Mouse (Mus musculus) ovary, adult 18-20 months (tissue): ENCODE measurements around the gene Nes.

ENCODE experiments used
- DNase-seq: peaks from one replicate; pipeline ENCODE4 v3.0.0; 2022; ENCODE audit warnings: low spot score, mixed read lengths

Nes gene

DNA sequence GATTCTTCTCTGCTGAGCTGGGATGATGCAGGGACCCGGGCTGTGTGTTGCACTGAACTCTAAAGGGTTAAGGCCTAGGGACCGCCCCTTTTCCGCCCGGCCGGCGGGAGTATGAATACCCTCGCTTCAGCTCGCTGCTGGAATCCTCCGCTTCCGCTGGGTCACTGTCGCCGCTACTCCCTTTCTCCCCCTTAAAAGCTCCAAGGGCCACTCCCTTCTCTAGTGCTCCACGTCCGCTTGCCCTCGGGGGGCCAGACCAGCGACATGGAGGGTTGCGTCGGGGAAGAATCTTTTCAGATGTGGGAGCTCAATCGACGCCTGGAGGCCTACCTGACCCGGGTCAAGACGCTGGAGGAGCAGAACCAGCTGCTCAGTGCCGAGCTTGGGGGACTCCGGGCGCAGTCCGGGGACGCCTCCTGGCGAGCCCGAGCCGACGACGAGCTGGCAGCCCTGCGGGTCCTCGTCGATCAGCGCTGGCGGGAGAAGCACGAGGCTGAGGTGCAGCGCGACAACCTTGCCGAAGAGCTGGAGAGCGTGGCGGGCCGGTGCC lies at the start of gene Nes:
Nes (plus strand) TSS at position 140 of the 550 bp plus-strand sequence.
- no peak for DNase-seq

DNA sequence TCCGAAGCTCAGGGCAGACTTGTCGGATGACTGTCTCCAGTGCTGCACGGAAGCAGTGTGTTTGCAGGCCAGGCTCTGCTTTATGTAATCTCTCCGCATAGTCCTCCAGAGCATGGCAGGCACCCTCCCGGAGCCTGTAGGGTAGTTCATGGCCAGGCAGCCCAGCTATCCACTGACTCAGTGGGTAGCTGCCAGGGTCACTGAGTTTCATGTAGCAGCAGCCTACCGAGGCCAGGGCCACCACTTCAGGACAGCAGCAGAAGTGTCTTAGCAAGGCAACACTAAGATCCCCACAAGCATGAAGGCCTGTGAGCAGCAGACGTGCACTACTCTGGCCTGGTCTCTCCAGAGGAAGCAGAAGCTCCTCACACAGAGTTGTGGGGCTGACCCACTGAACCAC lies 45.9 kb upstream of the Nes start:
- no peak for DNase-seq

DNA sequence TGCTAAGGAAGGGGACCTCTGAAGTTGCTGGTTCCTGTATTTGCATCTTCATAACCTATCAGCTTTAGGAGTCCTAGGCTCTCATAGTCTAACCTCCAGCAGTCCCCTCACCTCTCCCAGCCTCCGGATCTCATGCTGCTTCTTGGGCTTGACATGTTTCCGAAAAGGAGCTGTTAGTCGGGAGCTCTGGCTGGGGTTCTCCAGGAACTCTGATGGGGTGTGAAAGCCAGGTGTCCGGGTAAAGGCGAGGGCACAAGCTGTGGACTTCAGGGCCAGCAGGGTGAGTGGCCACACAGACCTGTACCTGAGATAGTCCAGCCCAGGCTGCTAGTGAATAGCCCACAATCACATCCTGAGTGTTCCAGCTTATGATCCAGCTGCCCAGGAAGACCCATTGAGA lies 43.4 kb upstream of the Nes start:
- DNase-seq: no peak

DNA sequence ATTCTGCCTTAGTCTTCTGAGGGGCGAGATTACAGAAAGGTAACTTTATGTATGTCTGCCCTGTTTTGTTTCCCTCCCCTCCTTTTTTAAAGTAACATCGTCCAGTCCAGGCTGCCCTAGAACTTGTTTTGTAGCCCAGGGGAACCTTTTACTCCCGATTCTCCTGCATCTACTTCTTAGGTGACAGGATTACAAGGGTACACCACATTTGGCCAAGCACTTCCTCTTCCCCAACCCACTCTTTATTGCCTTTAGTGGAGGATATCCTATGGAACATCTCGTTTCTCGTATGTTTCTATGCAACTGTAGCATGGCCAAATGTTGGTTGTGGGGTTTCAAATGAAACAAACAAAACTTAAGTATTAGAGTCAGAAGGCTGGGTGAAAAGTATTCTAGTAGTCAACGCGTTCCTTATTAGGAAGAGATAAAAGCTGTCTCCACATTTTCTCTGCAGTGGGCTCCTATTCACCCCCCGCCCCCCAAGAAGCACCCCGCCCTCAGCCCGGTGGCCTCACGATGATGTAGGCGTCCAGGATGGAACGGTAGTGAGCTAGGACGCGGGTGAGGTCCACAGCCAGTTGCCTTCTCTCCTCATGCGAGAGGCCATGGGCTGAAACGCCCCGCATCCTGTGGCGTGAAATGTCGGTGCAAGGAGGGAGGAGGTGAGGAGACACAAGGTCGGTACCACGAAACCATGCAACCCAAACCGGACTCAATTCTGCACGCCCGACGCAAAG lies 41.4 kb upstream of the Nes start:
- no peak for DNase-seq

DNA sequence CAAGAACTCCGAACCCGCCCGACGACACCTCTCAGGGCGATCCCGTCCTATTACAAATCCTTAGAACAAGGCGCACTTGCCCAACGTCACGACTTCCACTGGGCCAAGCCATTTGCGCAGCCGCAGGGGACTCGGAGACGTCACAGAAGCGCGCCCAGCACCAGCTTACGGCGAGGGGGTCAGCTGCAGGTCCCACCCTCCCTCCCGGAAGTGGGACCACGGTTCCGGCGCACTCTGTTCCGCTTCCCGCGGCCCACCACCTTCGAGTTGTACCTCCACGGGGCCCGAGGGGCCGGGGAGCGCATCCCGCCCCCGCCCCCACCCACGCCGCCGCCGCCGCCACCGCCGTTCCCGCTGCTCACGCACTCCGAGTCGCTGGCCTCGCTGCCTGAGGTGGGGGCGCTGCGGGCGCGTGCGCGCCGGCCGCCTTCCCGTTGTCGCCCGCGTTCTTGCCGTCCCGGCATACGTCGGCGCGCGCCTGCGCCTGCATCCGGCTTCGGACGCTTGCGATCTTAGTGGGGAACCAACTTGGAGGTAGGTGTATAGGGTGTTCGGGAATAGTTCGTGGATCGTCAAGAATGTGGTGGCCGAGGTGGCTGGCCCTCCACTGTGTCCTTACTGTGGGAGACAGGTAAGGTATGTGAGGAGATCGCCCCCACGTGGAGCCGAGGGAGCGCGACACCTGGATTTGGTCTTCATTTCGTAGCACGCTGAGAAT lies 40.6 kb upstream of the Nes start, which contains the start of the genes Isg20l2 and Rrnad1:
Isg20l2 (plus strand) TSS at position 237 of the 718 bp plus-strand sequence.
Rrnad1 (minus strand) TSS at position 640 of the 718 bp plus-strand sequence.
- peak; percentile 96 for DNase-seq

DNA sequence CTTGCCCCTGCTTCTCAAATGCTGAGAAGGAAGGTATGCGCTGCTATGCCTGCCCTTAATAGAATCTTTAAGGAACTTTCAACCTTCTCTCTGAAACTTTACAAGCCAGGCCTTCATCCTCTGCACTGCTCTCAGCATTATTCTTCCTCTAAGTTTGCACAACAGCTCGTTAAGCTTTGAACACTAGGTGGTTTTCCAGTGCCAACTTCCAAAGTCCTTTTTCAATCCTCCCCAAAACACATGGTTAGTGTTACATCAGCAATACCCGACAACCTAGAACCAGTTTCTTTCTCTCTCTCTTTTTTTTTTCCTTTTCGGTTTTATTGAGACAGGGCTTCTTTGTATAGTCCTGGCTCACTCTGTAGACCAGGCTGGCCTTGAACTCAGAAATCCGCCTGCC lies 36.9 kb upstream of the Nes start:
- DNase-seq: no peak

DNA sequence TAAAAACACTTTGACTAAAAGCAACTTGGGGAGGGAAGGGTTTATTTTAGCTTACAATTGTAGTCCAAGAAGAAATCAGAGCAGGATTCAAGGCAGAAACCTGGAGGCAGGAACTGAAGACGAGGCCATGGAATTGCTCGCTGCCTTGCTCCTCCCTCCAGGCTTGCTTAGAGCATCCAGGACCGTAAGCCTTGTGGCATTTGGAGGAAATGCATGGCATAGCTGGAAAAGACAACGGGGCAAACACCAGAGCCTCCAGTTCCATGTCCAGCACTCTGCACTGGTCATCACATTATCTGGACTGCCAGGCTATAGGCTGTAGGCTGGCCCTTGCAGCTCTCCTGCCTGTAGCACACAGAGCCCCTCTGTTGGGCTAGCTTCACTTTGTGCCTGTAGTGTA lies 36.4 kb upstream of the Nes start:
- DNase-seq: no peak

DNA sequence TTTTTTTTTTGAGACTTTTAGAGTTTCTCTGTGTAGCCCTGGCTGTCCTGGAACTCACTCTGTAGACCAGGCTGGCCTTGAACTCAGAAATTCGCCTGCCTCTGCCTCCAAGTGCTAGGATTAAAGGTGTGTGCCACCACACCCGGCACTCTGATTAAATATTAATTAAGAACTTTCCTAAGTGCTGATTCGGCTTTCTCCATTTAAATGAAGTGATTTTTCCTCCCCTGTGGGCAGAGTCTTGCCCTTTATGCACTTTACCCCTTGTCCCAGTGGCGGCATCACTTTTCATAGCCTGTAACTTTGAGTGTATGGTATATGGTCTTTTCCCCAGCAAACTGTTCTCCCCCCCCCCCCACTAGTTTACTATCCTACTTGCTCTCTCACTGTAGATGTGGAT lies 35.7 kb upstream of the Nes start:
- DNase-seq: no peak

DNA sequence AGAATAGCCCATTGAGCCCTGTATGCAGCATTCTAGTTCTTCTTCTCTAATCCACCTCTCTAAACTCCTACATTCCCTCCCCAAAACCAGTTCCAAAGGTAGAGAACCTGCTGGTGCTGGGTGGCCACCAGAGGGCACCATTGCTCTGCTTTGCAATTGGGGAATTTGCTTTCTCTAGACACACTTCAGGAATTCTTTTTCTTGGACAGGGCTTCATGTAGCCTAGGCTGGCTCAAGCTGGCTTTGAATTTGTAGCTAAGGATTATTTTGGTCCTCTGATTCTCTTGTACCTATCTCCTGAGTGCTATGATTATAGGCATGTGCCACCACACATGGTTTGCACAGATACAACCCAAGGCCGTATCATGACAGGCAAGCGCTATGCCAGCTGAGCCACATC lies 35.1 kb upstream of the Nes start:
- peak; percentile 55 for DNase-seq

DNA sequence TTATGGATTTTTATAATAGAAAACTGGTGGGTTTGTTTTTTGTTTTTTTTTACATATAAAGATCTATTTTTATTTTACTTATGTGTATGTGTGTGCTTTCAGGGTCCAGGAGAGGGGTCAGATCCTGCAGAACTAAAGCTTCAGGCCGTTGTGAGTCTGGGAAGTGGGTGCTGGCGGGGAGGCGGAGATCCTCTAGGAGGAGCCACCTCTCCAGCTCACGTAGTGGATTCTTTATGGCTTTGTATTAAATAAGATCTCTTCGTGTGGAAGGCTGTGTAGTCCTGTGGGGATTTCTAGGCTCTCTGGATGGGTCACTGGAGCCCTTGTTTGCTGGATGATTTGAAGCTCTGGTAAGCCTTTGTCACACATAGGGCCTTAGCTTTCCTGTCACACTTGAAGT lies 30.3 kb upstream of the Nes start:
- DNase-seq: no peak

DNA sequence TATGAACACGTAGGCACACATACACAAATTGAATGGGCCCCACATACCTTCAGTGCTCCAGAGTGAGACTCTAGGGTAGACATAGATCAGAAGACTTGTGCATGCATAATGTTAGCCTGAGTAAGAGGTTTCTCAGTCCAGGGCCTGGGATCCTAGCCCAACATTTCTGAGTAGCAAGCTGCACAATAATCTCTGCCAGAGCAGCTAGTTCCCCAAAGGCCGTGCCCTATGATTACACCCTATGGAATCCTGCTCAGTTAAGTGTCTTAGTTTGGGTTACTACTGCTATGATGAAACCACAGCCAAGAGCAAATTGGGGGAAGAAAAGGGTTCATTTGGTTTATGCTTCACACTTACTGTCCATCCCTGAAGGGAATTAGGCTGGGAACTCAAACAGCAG lies 28.4 kb upstream of the Nes start:
- no peak for DNase-seq

DNA sequence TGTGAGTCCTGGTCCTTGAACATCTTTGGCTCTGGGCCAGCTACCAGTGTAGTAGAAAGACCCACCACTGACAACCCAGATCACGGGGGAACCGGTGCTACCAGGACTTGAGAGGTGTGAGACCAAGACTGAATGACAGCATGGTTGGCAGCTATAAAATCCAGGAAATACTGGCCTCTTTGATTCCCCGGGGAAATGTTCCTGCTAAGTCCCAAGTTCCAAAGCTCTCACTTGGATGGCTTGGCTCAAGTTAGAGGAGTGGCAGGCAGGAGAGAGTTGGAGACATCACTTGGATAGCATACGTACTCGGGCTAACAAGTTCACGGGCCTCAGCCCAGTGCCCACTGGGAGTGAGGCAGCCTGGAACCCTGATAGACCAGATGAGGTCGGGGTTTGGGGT lies 27.3 kb upstream of the Nes start:
- DNase-seq: no peak

DNA sequence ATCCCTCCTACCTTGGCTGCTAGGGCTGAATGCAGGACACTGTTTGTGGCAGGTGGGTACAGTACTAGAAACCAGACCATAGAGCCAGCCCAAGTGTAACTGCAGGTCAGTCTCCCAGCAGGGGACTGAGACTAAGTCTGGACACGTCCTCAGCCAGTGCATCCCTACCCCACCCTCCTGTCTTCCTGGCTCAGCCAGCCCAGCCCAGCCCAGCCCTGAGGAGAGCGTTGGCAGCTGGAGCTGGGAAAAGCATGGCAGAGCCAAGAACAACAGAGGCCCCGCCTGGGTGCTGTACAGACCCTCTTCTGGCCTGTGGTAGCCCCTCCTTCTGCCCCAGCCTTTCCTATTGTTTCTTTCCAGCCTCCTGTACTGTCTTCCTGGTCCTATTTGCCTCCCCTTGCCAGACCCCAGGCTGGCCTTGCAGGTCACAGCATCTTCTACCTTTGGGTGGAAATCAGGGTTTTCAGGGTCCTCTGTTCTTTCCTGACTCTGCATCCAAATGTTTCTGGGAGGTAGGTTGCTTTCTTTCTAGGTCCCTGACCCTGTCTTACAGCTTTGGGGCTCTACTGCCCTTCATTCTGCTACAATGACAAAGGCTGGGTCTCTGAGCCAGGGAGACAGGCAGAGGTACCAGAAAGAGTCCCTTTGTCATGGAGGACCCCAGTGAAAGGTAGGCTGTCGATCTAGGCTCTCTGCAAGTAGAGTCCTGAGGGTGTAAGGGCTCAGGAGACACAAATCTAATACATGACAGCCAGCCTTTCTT lies 25.9 kb upstream of the Nes start:
- no peak for DNase-seq

DNA sequence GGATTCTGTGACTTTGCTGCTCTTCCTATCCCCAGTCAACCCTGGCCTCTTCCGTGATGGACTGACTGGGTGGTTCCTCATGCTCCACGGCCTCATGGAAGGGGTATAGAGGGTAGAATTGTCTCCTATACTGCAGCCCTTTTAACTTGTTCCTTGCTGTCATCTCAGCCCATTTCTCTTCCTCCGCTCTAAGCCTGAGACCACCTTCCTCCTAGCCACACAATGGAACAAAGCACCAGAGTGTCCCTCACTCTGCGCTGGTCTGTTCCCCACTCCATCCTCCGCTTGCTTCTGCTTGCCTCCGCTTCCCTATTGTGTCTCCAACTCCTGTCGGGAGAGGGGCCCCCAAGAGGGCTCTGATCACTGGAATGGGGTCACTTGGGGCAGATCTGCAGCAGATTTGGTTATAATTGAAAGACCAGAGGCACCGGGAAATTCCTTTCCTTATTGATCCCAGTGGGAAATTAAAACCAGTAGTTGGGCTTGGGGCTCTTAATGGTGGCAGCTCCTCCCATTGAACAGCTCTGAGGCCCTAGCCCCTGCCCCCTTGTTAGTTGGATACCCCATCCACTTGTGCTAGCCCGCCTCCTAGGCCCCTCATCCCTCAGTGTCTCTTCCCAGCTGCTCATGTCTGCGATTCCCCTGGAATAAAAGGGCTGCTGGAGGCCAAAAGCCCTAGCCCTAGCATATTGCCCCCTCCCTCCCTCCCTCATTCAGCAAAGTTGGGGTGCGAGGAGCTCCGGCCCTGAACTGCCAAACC lies 24.9 kb upstream of the Nes start:
- no peak for DNase-seq

DNA sequence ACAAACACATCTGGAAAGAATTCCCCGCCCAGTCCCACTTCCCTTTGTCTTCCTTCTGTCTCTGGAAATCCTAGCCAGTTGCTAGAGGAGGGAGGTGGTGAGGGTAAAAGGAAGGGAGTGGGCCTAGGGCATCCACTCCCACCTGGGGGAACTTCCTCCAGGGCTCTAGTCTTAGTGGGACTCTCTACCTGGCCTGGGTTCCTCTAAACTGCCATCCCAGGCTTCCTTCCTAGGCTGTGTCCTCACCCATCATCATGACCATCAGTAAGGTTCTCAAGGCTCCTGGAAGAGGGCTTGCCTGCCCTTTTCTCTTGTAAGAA lies 24.4 kb upstream of the Nes start:
- no peak for DNase-seq

DNA sequence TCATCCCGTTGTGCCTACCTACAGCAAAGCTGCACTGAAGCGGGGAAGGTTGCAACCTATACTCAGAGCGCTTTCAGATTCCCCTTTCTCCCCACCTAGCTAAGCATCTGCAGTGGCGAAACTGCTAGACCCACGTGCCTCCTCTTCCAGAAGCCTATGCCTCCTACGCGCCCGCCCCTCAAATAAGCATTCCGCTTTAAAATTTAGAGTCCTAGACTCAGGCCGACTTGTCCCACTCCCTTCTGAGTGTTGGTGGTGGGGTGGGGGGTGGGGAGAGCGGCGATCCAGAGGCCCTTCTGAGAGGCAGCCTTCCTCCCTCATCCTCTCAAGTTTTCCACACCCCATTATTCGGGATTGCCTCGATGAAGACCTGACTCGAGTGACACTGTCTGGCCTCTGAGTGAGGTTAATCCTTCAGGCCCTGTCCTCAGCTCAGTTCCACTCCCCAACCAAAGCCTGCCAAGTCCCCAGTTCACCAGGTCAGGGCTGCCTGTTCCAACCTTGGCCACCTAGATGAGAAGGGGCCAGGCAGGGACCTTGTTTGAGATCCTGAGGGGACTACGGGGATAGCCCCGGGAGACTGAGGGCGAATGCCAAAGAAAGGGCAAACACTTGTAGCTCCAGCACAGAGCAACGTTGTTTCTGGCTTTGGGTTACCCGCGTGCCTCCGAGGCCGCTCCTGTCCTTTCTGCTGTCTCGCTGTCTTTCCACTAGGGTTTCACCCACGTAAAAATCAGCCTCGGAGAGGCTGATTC lies 23.6 kb upstream of the Nes start:
- DNase-seq: no peak

DNA sequence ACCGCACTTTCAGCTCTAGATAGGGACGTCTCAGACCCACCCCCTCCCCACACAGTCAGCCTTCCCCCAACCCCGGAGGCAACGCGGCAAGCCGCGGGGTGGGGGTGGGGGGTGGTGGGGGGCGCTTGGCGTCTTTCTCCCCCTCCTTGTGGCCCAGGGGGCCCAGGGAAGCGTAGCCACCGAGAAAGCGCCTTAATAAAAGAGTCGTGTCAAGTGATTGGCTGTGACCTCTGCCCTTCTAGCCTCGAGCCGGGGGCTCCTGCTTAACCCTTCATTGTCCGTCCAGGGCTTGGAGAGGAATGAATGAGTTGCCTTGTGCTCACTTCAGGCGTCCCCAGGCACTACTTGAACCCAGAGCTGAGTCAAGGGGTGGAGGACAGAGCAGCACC lies 23.1 kb upstream of the Nes start:
- DNase-seq: no peak

DNA sequence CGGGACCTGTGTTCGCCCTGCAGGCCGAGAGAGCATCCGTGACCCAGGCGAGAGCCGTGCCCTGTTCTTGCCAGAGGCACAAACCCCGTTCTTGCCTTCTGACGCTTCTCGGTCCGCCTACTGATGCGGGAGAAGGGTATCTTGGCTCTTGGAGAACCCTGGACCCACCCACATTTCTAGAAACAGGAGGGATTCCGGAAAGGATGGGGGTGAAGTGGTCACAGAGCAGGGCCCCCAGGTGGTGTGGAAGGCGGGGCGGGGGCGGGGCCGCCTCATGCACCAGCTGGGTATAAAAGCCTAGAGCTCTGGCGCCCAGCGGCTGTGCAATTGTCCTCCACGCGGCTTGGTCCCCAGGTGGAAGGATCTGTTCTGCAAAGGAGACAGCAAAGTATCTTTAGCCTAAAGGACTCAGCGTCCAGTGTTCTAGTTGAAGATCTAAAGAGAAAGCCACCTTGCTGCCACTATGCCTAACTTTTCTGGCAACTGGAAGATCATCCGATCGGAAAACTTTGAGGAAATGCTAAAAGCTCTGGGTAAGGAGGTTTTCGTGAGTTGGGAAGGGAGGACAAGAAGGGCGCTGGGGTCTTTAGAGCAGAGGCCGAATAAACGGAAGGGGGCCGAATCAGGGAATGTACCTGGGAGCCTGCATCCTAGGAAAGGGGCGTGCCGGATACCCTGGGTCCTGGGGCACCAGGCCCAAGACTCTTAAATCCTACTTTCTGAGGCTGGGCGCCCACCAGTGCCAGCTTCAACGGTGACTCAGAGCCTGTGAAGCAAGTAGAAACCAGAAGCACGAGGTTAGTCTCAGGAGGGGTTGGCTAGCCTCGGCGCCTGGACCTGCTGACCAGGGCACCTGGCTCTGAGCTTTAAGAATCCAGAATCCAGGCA lies 22.3 kb upstream of the Nes start, which contains the start of gene Crabp2:
Crabp2 (plus strand) TSS at position 289 of the 888 bp plus-strand sequence.
- DNase-seq: no peak

DNA sequence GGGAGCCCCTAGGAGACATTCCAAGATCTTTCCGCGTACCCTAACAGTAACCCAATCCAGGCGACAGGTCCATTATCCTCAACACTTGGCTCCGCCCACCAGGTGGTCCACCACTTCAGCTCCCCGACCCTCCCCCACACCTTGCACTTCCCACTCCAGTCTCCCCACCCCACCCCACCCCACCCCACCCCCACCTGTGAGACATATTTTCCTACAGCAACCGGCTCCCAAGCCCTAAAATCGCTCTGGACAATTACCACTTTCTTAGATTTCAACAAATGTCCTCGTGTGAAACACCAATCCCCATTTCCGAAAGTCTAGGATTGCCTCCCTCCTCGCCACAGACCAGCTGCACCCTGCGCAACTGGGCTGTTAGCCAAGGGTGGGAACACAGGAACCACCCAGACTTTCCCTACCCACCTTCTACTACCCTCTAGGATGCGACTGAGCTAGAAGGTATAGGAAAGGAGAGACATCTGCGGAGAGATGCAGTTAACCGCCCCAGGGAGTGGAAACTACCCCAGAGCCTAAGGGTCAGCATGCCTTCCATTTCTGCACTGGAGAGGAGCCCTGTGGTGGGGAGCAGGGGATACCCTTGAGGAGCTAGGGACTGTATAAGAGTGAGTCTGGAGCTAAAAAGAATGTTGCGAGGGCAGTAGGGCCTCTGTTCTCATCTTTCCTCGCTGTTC lies 21.5 kb upstream of the Nes start:
- no peak for DNase-seq
